Mouse (Mus musculus) stomach, postnatal 0 days (tissue): ENCODE measurements around the gene Icmt. TPM values are rescaled to one million over a fixed set of nuclear protein-coding genes. Genes with fewer than 3 reads are reported as not detected.

Experiments used
- ATAC-seq: fragments of 200-750 bp; cut with Nextera tagmentation; 2 replicates; pipeline ENCODE4 v1.8.0; 2017; ENCODE audit not compliant: low FRiP score, low TSS enrichment
- DNase-seq: peaks from one replicate; pipeline ENCODE4 v3.0.0-alpha.2; 2016; ENCODE audit warnings: low spot score
- H3K27ac ChIP-seq: fragments of 300-500 bp; sonication (generic); replicated peaks from 2 replicates; pipeline ENCODE4 v1.5.1; 2014; ENCODE audit warnings: mild to moderate bottlenecking, control low read depth
- H3K27me3 ChIP-seq: fragments of 300-500 bp; sonication (generic); 2 replicates; pipeline ENCODE4 v1.6.1; 2014; ENCODE audit warnings: low read length; ENCODE audit not compliant: control insufficient read depth, insufficient read depth
- H3K36me3 ChIP-seq: fragments of 300-500 bp; sonication (generic); 2 replicates; pipeline ENCODE4 v1.6.1; 2014; ENCODE audit warnings: low read length, mixed read lengths; ENCODE audit not compliant: control insufficient read depth, insufficient read depth
- H3K4me1 ChIP-seq: fragments of 300-500 bp; sonication (generic); replicated peaks from 2 replicates; pipeline ENCODE4 v1.6.1; 2014; ENCODE audit warnings: antibody characterized with exemption; ENCODE audit not compliant: control insufficient read depth, insufficient read depth
- H3K4me2 ChIP-seq: fragments of 300-500 bp; sonication (generic); replicated peaks from 2 replicates; pipeline ENCODE4 v1.6.1; 2014; ENCODE audit warnings: low read depth, mild to moderate bottlenecking, control low read depth, moderate library complexity
- H3K4me3 ChIP-seq: fragments of 300-500 bp; sonication (generic); 2 replicates; pipeline ENCODE4 v1.5.1; 2014; ENCODE audit warnings: low read depth, low read length, control low read depth
- H3K9ac ChIP-seq: fragments of 300-500 bp; sonication (generic); 2 replicates; pipeline ENCODE4 v1.6.1; 2014; ENCODE audit warnings: mild to moderate bottlenecking, low read length, control low read depth, mixed read lengths
- H3K9me3 ChIP-seq: fragments of 300-500 bp; sonication (generic); 2 replicates; pipeline ENCODE4 v1.6.1; 2016; ENCODE audit warnings: low read length; ENCODE audit not compliant: control insufficient read depth
- CTCF ChIP-seq: IDR thresholded peaks from 2 replicates; pipeline ENCODE4 v1.5.1; 2016; ENCODE audit warnings: antibody characterized with exemption, low read depth, mild to moderate bottlenecking, moderate library complexity
- EP300 ChIP-seq: optimal IDR thresholded peaks from 2 replicates; pipeline ENCODE3; 2016; ENCODE audit warnings: antibody characterized with exemption
- WGBS: fragments of 180-500 bp; shearing (Covaris S2); extraction: QIAGEN DNeasy Blood & Tissue Kit; methylation state at CpG from one replicate; pipeline ENCODE4 v1.1.7; 2014; 5-methylcytosine and 5-hydroxymethylcytosine counted together
- polyA plus RNA-seq: library from polyadenylated mRNA; unstranded; fragments of >200 nt; fragmentation: Nextera tagmentation; extraction: Ambion mirVana; gene quantifications from 2 replicates; pipeline ENCODE4 v1.2.1, GENCODE M21; 2015

Icmt gene
- polyA plus RNA-seq, 1 experiment from 2014 or later: 10.2 TPM

GRCm38 (mm10) chr4:152295916-152296315, 1.1 kb upstream of the Icmt start:
- no peak overlapping the region for H3K27ac ChIP-seq
- ATAC-seq (no peak), DNase-seq (no peak)

GRCm38 (mm10) chr4:152296371-152296770, 656 bp upstream of the Icmt start:
- peak overlapping the region; percentile 68 for H3K4me2 ChIP-seq
- TF ChIP-seq EP300: no peak
- no peak for TF ChIP-seq CTCF
- H3K9me3 ChIP-seq: no peaks in the 10 kb centered on the region
- H3K4me3 ChIP-seq: peak overlapping the region; percentile 95
- peaks cover 5% of the 10 kb centered on the region for H3K36me3 ChIP-seq
- H3K9ac ChIP-seq: peak overlapping the region; percentile 57; the same call in 1 of the 2 replicates
- 7% methylated on average over 8 of the region's 8 CpGs for WGBS
- peak overlapping the region; percentile 78 for H3K27ac ChIP-seq
- no peaks in the 10 kb centered on the region for H3K27me3 ChIP-seq
- ATAC-seq: no peak
- peaks cover 5% of the 10 kb centered on the region; the same call in 1 of the 2 replicates for H3K4me1 ChIP-seq
- no peak for DNase-seq

More at GRCm38 (mm10) chr4:152295916-152296315, 1.1 kb upstream of the Icmt start:
- TF ChIP-seq EP300: no peak
- Histone ChIP-seq H3K27me3 (peaks cover 3% of the 10 kb centered on the region; the same call in 1 of the 2 replicates), H3K4me3 (no peak overlapping the region), H3K4me1 (peaks cover 5% of the 10 kb centered on the region; the same call in 1 of the 2 replicates), H3K9me3 (no peaks in the 10 kb centered on the region), H3K4me2 (no peak overlapping the region), H3K36me3 (peaks cover 5% of the 10 kb centered on the region), H3K9ac (no peak overlapping the region)
- 25% methylated on average over 4 of the region's 4 CpGs for WGBS

GRCm38 (mm10) chr4:152298836-152299235, 1.8 kb downstream of the Icmt start:
- Histone ChIP-seq H3K4me2 (no peak overlapping the region), H3K9ac (no peak overlapping the region), H3K4me1 (peaks cover 5% of the 10 kb centered on the region; the same call in 1 of the 2 replicates), H3K4me3 (no peak overlapping the region), H3K27me3 (no peaks in the 10 kb centered on the region), H3K36me3 (peaks cover 8% of the 10 kb centered on the region), H3K9me3 (no peaks in the 10 kb centered on the region), H3K27ac (no peak overlapping the region)
- no peak for ATAC-seq
- no peak for TF ChIP-seq EP300
- TF ChIP-seq CTCF: no peak
- 82% methylated on average over 14 of the region's 14 CpGs for WGBS
- no peak for DNase-seq

- no peak overlapping the region for H3K4me2 ChIP-seq
- DNase-seq (no peak), ATAC-seq (no peak)
- H3K36me3 ChIP-seq: peaks cover 8% of the 10 kb centered on the region
- H3K9me3 ChIP-seq: no peaks in the 10 kb centered on the region
- H3K4me1 ChIP-seq: peaks cover 5% of the 10 kb centered on the region; the same call in 1 of the 2 replicates
- TF ChIP-seq EP300 (no peak), CTCF (no peak)
- no peaks in the 10 kb centered on the region for H3K27me3 ChIP-seq
- H3K9ac ChIP-seq: no peak overlapping the region
- H3K27ac ChIP-seq: no peak overlapping the region
- H3K4me3 ChIP-seq: no peak overlapping the region
- WGBS: 92% methylated on average over 8 of the region's 8 CpGs
Observed at GRCm38 (mm10) chr4:152300375-152300774, 3.3 kb downstream of the Icmt start.

- H3K27ac ChIP-seq: no peak overlapping the region
- 75% methylated on average over 11 of the region's 11 CpGs for WGBS
- TF ChIP-seq EP300: no peak
- no peak for TF ChIP-seq CTCF
- H3K9ac ChIP-seq: no peak overlapping the region
- DNase-seq: no peak
- no peaks in the 10 kb centered on the region for H3K27me3 ChIP-seq
- H3K4me2 ChIP-seq: no peak overlapping the region
- no peak overlapping the region for H3K4me3 ChIP-seq
- no peaks in the 10 kb centered on the region for H3K9me3 ChIP-seq
- peaks cover 8% of the 10 kb centered on the region for H3K36me3 ChIP-seq
- ATAC-seq: no peak
- peaks cover 5% of the 10 kb centered on the region; the same call in 1 of the 2 replicates for H3K4me1 ChIP-seq
Observed at GRCm38 (mm10) chr4:152302012-152302411, 5.0 kb downstream of the Icmt start.

GRCm38 (mm10) chr4:152303172-152303571, 6.1 kb downstream of the Icmt start:
- WGBS: 92% methylated on average over 10 of the region's 10 CpGs
- Histone ChIP-seq H3K27me3 (no peaks in the 10 kb centered on the region), H3K9me3 (no peaks in the 10 kb centered on the region), H3K27ac (no peak overlapping the region), H3K36me3 (peaks cover 8% of the 10 kb centered on the region), H3K4me1 (peaks cover 2% of the 10 kb centered on the region; the same call in 1 of the 2 replicates), H3K4me2 (no peak overlapping the region), H3K4me3 (no peak overlapping the region), H3K9ac (no peak overlapping the region)
- no peak for ATAC-seq
- DNase-seq: no peak
- TF ChIP-seq CTCF (no peak), EP300 (no peak)
